Mouse (Mus musculus): ENCODE data around the gene Ccdc169. TPM values are rescaled to one million over a fixed set of nuclear protein-coding genes. Genes with fewer than 3 reads are reported as not detected.

The Ccdc169 gene
- polyA plus RNA-seq (2012; ENCODE audit: insufficient read depth, low replicate concordance) = not detected in 2 replicates

DNA sequence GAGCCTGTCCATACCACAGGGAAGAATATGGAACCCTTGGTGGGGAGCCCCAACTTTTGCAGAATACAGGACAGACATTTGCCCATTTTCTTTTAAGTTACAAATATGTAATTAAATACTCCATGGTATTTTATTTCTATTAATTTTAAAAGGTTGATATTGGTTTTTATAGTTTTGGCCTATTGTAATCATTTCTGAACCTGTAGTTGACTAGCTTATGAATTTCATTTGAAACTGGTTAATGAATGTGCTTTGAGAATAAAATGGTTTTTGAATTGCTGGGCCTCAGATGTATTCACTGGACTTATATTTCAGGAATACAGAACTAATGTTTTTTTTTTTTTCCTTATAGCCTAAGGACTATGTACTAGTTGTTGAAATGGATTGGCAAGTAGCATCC, at the start of gene Ccdc169:
Gene Ccdc169, plus strand, starts transcription at position 301 of the 400 bp plus-strand sequence.
- Histone ChIP-seq H3K36me3 (replicated peaks; ENCODE audit: low read length) (peaks cover 56% of the 10 kb centered on the region), H3K4me1 (0 out of 2 replicates have a peak, but pooled peaks cover 4% of the 10 kb centered on the region), H3K9me3 (no peaks in the 10 kb centered on the region), H3K4me3 (replicated peaks) (no peak within 1 kb of the TSS), H3K27me3 (replicated peaks) (no peaks in the 10 kb centered on the region)
- TF ChIP-seq GATA1 (IDR thresholded peaks at IDR 0.05; ENCODE audit: borderline replicate concordance, low read length) = no peak
- TF ChIP-seq FLI1 (IDR thresholded peaks at IDR 0.05; ENCODE audit: low read length) = no peak

DNA sequence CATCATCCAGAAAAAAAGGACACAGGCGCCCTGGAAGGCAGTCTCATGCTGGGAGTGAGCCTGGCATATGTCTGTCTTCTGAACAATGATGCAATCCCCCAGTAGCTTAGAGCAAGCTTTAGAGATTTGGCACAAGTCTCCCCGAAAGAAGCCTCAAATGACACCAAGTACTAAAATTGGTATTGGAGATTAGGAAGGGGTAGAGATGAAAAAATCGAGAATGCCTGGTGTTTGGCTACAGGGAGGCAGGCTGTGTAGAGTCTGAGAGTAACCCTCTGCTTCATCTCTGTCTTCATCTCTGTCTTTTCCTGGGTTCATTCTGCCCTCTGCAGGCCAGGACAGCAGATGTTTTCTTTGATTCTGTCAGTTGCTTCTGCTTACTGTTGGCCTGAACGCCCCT, 49.8 kb upstream of the Ccdc169 start:
- H3K4me3 ChIP-seq (replicated peaks) = no peak overlapping the region
- H3K4me1 ChIP-seq = no peaks in the 10 kb centered on the region
- TF ChIP-seq FLI1 (IDR thresholded peaks at IDR 0.05; ENCODE audit: low read length) (no peak), GATA1 (IDR thresholded peaks at IDR 0.05; ENCODE audit: borderline replicate concordance, low read length) (no peak)
- no peaks in the 10 kb centered on the region for H3K9me3 ChIP-seq
- H3K27me3 ChIP-seq (replicated peaks) = no peaks in the 10 kb centered on the region
- H3K36me3 ChIP-seq (replicated peaks; ENCODE audit: low read length) = no peaks in the 10 kb centered on the region

DNA sequence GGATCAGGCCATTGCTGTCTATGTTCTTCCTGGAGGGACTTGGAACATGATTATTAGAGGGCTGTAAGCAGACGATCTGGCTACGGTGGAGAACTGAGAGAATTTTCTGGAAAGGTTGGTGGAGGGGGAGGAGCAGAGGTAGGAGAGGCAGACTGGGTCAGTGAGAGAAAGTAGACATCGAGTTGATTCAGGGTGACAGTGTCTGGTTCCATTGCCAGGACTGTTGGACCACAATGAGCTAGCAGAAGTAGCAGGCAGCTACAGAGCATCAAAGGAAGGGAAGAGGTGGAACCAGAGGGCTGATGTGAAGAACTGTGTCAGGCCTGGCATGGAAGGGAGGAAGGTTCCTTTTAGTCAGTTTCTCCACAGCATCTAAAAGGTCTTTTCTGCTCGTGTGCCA, 48.8 kb upstream of the Ccdc169 start:
- no peak overlapping the region for H3K4me3 ChIP-seq (replicated peaks)

DNA sequence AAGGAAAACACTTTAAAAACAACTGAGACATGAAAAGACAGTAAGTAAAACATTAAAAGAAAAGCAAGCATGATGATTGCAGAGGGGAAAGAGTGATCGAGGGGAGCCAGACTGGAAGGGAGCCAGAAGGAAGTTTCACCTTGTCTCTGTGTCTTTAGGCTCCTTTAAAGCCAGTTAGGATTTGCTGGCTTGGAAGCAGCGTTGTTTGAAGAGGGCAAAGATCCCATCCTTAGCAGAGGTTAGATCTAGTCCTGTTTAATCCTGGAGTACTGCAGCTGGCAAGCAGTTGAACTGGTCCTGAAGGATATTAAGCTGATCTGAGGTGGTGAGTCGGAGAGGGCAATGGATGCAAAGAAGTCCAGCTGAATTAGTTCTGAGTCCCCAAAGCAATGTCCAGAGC, 48.3 kb upstream of the Ccdc169 start:
- no peaks in the 10 kb centered on the region for H3K9me3 ChIP-seq

More for the DNA sequence above, 48.8 kb upstream of the Ccdc169 start:
- H3K4me1 ChIP-seq = no peaks in the 10 kb centered on the region
- TF ChIP-seq FLI1 (IDR thresholded peaks at IDR 0.05; ENCODE audit: low read length) (no peak), GATA1 (IDR thresholded peaks at IDR 0.05; ENCODE audit: borderline replicate concordance, low read length) (no peak)
- no peaks in the 10 kb centered on the region for H3K27me3 ChIP-seq (replicated peaks)
- H3K9me3 ChIP-seq = no peaks in the 10 kb centered on the region
- no peaks in the 10 kb centered on the region for H3K36me3 ChIP-seq (replicated peaks; ENCODE audit: low read length)

DNA sequence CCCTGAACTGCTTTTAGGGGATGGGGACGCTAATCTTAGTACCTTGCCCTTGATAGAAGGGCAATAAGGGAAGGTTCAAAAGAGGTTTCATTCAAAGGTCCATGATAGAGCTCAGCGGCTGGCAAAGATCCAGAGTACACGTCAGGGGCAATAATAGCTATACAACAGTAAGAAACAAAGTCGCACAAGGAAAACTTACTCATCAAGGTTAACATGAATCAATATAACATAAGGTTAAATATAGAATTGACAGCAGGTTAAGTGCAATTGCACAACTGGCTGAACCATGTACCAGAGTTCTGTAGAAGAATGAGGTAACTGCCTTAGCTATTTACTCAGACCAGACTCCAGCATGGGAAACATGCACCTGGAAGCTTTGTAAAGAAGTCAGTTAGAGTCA, 47.8 kb upstream of the Ccdc169 start:
- no peaks in the 10 kb centered on the region for H3K9me3 ChIP-seq
- no peaks in the 10 kb centered on the region for H3K4me1 ChIP-seq
- no peaks in the 10 kb centered on the region for H3K27me3 ChIP-seq (replicated peaks)
- H3K36me3 ChIP-seq (replicated peaks; ENCODE audit: low read length) = no peaks in the 10 kb centered on the region
- TF ChIP-seq GATA1 (IDR thresholded peaks at IDR 0.05; ENCODE audit: borderline replicate concordance, low read length) (no peak), FLI1 (IDR thresholded peaks at IDR 0.05; ENCODE audit: low read length) (no peak)
- no peak overlapping the region for H3K4me3 ChIP-seq (replicated peaks)

More for the DNA sequence above, 48.3 kb upstream of the Ccdc169 start:
- Histone ChIP-seq H3K4me1 (no peaks in the 10 kb centered on the region), H3K36me3 (replicated peaks; ENCODE audit: low read length) (no peaks in the 10 kb centered on the region), H3K27me3 (replicated peaks) (no peaks in the 10 kb centered on the region), H3K4me3 (replicated peaks) (no peak overlapping the region)
- TF ChIP-seq GATA1 (IDR thresholded peaks at IDR 0.05; ENCODE audit: borderline replicate concordance, low read length) = no peak

DNA sequence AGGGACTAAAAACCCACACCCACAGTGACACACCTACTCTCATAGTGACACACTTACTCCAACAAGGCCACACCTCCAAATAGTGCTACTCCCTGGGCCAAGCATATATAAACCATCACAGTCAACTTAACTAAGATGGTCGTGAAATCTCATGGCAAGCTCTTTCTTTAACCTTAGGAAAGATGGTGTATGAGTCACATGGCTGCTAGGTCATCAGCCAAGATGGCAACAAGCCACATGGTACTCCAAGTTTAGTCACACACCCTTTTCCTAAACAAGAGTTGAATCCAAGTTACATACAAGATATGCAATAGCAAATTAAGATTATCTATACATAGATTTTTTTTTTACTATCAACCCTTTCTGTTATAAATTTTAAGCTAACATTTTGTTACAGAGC, 44.0 kb upstream of the Ccdc169 start:
- TF ChIP-seq GATA1 (IDR thresholded peaks at IDR 0.05; ENCODE audit: borderline replicate concordance, low read length) = no peak
- TF ChIP-seq FLI1 (IDR thresholded peaks at IDR 0.05; ENCODE audit: low read length) = no peak
- Histone ChIP-seq H3K27me3 (replicated peaks) (peaks cover 2% of the 10 kb centered on the region), H3K4me3 (replicated peaks) (no peak overlapping the region), H3K4me1 (no peaks in the 10 kb centered on the region), H3K9me3 (peaks cover 4% of the 10 kb centered on the region), H3K36me3 (replicated peaks; ENCODE audit: low read length) (no peaks in the 10 kb centered on the region)

DNA sequence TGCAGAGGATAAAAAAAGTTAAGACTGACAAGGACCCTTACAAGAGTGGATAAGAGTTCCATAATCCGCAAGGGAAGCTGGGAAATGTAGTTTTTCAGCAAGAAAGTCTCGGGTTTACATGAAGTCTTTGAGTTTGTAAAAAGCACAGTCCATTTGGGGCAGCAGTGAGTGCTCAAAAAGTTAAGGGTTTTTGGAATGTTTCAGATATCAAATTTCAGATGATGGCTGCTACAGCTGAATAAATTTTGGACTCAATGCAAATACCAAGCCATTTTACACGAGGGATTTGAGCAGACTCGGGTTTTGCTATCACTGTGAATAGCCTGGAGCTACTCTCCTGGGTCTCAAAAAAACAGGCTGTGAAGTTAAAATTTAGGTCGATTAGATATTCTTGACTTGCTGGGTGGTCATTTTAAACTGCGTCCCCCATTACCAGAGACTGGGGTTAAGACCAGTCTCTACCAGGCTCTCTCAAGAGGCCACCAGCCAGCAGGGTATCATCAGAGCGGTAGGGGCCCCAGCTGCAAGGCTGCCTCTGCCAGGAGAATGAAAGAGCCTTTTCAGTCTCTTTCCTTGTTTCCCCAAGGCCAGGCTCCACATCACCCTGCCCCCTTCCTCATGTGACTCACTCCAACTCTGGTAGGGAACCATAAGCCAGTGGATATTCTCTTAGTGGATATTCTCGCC, 41.0 kb upstream of the Ccdc169 start:
- Histone ChIP-seq H3K27me3 (replicated peaks) (peaks cover 2% of the 10 kb centered on the region), H3K4me1 (no peaks in the 10 kb centered on the region), H3K9me3 (peaks cover 10% of the 10 kb centered on the region), H3K36me3 (replicated peaks; ENCODE audit: low read length) (no peaks in the 10 kb centered on the region), H3K4me3 (replicated peaks) (no peak overlapping the region)
- TF ChIP-seq GATA1 (IDR thresholded peaks at IDR 0.05; ENCODE audit: borderline replicate concordance, low read length) (no peak), FLI1 (IDR thresholded peaks at IDR 0.05; ENCODE audit: low read length) (no peak)

- H3K36me3 ChIP-seq (replicated peaks; ENCODE audit: low read length) = no peaks in the 10 kb centered on the region
- TF ChIP-seq FLI1 (IDR thresholded peaks at IDR 0.05; ENCODE audit: low read length) = no peak
- H3K4me1 ChIP-seq = no peaks in the 10 kb centered on the region
- peaks cover 2% of the 10 kb centered on the region for H3K27me3 ChIP-seq (replicated peaks)
- peaks cover 10% of the 10 kb centered on the region for H3K9me3 ChIP-seq
- H3K4me3 ChIP-seq (replicated peaks) = no peak overlapping the region
Observed at GRCm38 (mm10) chr3:55096655-55097005, 40.5 kb upstream of the Ccdc169 start.

DNA sequence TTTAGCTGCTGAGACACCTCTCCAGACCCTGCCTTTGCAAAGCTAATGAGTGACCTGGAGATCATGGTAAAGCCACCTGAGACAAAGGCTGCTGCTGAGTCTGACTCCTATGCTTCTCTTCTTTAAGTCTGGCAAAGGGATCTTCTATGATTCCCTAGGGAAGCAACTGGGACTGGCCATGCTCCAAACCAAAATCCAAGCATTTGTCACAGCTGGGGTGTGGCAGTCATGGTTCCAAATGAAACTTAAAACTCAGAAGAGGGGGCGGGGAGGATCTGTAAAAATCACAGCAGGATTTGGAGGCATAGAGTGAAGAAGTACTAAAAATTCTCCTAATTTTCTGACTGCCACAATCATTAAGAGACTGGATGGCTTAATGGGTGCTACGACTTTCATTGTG, 40.0 kb upstream of the Ccdc169 start:
- no peaks in the 10 kb centered on the region for H3K36me3 ChIP-seq (replicated peaks; ENCODE audit: low read length)
- H3K9me3 ChIP-seq = peaks cover 10% of the 10 kb centered on the region
- H3K27me3 ChIP-seq (replicated peaks) = peaks cover 2% of the 10 kb centered on the region
- no peaks in the 10 kb centered on the region for H3K4me1 ChIP-seq
- TF ChIP-seq FLI1 (IDR thresholded peaks at IDR 0.05; ENCODE audit: low read length) (no peak), GATA1 (IDR thresholded peaks at IDR 0.05; ENCODE audit: borderline replicate concordance, low read length) (no peak)
- no peak overlapping the region for H3K4me3 ChIP-seq (replicated peaks)

GRCm38 (mm10) chr3:55098014-55098413, 39.1 kb upstream of the Ccdc169 start:
- H3K4me3 ChIP-seq (replicated peaks) = no peak overlapping the region
- TF ChIP-seq GATA1 (IDR thresholded peaks at IDR 0.05; ENCODE audit: borderline replicate concordance, low read length) (no peak), FLI1 (IDR thresholded peaks at IDR 0.05; ENCODE audit: low read length) (no peak)

More at GRCm38 (mm10) chr3:55098014-55098413, 39.1 kb upstream of the Ccdc169 start:
- Histone ChIP-seq H3K9me3 (peaks cover 10% of the 10 kb centered on the region), H3K27me3 (replicated peaks) (peaks cover 2% of the 10 kb centered on the region), H3K36me3 (replicated peaks; ENCODE audit: low read length) (no peaks in the 10 kb centered on the region), H3K4me1 (no peaks in the 10 kb centered on the region)

All from megakaryocyte, embryonic 14.5 days (primary cell).